Mouse (Mus musculus) left cerebral cortex, adult 9 months (tissue): ENCODE results near the gene Epha2.
A peak's percentile ranks its signal among the peaks of the same experiment; 100 is the strongest.

Experiments used
- DNase-seq, 2 experiments: peaks; one replicate each; pipeline ENCODE4 v3.0.0; 2022; ENCODE audit warnings: low spot score in 2 of 2

Epha2 gene

DNA sequence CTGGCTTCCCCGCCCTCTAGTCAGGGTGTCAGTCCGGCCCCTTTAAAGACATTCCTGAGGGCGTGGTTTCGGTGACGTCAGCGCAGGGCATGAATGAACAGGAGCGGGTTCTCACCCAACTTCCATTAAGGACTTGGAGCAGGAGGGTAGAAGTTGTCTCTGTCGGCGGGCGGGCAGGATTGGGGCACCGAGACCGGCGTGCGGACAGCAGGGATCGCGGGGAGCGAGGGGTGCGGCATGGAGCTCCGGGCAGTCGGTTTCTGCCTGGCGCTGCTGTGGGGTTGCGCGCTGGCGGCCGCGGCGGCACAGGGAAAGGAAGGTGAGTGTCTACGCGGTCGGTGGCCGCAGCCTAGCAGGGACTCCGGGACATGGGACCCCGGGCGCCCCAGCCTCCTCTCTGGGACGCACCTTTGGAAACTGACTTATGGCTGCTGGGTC, at the start of gene Epha2:
Gene Epha2 (plus strand): TSS at position 125 of the 438 bp plus-strand sequence.
- peak; percentile 15 to 70 for DNase-seq

DNA sequence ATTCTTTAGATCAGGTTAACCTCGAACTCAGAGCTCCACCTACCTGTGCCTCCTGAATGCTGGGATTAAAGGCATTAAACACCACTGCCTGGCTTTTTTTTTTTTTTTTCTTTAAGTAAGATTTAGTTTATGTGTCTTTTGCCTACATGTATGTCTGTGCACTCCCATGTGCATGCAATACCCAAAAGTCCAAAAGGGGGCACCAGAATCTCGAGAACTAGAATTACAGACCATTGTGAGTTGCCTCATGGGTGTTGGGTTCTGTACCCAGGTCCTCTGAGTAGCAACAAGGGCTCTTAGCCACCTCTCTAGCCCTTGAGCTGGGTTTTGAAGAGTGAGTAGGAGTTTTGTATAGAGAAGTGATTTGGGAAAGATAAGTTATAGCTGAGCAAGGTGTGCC, 48.4 kb upstream of the Epha2 start:
- no peak for DNase-seq

DNA sequence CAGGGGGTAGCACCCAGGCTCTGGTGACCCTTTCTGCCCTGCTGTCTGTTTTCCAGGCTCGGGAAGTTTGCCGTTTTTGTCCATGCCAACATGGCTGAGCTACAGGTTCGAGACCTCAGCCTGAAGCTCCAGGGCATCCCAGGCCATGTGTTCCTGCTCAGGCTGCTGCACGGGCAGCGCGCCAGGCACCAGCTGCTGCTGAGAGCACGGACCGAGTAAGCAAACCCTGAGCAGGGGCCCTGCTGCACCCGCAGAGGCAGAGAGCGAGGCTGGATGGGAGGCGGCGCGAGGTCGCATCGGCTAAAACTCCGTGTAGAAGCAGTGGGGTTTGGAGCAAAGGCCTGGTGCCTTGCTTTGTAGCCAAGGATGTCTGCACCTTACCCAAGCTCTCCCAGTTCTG, 46.8 kb upstream of the Epha2 start:
- no peak for DNase-seq

DNA sequence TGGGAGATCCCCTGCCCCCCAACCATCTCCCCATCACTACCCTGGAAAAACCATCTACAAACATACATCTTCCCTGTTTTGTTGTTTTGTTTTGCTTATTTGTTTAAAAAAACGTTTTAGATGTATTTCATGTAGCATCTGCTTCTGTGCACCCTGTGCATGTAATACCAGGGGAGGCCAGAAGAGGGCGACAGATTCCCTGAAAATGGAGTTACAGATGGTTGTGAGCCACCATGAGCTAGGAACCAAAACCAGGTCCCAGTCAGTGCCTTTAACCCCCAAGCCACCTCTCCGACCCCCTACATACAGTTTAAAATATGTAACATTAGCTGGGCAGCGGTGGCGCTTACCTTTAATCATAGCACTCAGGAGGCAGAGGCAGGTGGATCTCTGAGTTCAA, 43.6 kb upstream of the Epha2 start:
- DNase-seq = no peak

DNA sequence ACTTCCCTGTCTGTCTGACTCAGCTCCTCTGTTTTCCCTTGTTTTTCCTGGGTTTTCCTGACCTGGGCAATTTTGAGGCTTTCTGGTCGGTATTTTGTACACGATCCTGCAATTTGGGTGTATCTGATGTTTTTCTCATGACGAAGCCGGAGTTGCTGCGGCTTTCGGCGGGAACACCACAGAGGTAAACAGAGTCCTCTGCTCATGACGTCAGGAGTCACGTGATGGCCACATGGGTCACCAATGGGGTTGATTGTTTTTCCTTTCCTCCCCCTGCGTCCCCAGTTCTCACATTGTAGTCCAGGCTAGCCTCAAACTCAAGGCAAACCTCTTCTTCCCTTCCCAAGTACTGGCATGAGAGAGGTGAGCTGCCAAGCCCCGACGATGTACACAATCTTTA, 41.6 kb upstream of the Epha2 start:
- no peak for DNase-seq

DNA sequence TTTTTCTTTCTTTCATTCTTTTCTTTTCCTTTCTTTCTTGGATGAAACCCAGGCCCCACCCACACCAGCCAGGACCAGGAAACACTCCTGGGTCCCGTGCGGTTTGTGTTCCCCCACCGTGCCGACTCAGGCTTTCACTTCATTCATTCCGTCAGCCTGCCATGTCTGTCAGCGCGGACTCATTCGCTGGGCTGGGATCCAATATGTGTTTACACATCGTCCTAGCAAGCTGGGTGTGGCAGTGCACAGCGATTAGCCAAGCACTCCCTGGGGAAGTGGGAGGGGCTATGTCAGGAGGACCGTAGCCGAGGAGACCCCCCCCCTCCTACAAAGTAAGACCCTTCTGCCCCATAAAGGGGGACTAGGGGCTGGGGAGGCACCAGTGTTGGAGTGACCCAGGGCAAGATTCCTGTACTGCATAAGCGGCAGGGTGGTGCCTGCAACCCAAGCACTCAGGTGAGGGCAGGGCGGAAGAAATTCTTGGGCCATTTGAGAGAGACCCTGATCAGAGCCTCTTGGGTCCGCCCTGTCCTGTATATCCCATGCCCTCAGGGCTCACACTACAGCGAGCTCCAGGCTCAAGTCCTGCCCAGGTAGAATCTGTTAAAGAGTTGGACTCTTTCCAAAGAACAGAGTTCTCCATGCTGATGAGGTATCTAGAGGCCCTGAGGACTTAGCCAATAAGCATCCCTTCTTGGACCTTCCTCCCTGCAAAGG, 40.9 kb upstream of the Epha2 start:
- DNase-seq = no peak

DNA sequence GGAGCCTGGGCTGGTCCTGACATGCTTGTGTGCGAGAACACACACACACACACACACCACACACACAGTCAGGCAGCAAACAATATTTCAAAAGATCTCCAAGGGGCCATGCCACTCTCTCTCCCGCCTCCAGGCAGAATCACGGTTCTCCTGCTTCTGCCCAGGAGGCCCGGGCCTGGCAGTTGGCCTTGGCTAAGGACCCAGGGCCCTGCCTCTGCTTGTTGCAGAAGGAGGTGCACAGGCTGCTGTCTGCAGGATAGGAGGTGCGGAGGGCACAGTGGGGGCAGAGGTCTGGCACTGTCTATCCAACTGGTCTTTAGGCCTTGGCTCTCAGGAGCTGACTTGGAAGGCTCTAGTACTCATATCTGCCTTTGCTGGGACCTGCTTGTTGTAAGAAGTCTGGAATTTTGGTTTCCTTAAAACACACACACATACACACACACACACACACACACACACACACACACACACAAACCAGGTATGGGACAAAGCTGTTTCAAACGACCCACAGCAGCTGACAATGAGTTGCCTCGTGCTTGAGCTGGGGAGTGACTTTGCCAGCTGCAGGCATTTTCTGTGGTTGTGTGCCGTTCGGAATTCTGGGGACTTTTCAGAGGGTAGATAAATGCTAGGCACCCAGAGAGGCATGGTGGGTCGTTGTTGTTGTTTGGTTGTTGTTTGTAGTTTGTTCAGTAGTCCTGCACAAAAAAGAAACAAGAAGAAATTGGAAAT, 38.0 kb upstream of the Epha2 start:
- no peak for DNase-seq

DNA sequence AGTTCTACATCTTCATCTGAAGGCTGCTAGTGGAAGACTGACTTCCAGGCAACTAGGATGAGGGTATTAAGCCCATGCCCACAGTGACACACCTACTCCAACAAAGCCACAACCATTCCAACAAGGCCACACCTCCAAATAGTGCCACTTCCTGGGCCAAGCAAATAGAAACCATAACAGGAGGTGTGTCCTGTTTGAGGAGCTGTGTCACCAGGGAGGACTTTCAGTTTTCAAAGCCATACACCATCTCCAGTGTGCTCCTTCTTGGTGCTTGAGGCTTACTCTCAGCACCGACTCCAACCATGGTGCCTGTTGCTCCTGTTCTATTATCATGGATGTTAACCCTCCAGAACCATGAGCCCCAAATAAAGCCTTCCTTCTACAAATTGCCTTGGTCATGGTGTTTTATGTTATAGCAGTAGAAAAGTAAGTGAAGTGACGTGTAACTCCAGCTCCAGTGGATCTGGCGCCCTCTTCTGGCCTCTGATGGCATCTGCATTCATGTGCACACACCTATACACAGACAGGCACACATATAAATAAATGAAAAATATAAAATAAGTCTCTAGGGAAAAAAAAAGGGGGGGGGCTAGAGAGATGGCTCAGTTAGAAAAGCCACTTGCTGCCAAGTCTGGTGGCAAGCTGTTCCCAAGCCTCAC, 34.9 kb upstream of the Epha2 start:
- no peak for DNase-seq

DNA sequence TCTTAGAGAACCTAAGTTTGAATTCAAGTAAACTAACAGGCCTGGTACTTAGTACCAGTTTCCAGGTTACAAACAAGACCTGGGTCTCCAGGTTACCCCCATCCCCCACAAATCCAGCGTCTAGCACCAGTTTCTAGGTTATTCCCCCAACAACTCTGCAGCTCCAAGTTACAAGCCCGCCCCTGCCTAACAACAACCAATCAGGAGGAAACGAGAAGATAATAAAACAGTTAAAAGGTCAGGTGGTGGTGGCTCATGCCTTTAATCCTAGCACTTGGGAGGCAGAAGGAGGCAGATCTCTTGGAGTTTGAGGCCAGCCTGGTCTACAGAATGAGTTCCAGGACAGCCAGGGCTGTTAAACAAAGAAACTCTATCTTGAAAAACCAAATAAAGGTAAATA, 33.8 kb upstream of the Epha2 start:
- DNase-seq = no peak

DNA sequence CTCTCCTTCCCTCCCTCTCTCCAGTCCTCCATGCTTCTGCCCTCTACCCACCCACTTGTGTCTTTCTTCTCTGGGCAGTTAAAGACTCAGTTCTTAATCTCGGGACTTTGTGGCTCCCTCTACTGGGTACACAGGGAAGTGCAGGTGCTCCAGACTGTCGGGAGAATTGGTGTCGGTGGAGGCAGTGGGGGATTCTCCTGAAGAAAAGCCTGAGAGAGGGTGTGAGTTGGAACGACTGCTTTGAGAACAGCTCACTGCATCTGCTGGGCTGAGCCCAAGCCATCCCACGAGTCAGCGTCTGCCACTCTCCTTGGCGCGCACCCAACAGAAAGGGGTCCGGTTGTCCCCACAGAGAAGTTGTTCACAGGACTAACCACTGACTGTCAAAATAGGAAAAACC, 33.2 kb upstream of the Epha2 start:
- peak; percentile 30 to 61 for DNase-seq

DNA sequence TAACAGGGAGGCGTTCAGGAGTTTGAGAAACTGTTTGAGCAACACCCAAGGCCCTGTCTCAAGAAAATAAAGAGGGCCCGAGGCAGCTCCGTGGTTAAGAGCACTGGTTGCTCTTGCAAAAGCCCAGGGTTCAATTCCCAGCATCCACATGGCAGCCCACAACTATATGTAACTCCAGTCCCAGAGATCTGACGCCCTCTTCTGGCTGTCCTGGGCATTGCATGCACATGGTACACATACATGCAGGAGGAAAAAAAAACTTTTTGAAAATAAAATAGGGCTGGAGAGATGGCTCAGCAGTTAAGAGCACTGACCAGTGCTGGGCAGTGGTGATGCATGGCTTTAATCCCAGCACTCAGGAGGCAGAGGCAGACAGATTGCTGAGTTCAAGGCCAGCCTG, 32.7 kb upstream of the Epha2 start:
- DNase-seq = no peak

DNA sequence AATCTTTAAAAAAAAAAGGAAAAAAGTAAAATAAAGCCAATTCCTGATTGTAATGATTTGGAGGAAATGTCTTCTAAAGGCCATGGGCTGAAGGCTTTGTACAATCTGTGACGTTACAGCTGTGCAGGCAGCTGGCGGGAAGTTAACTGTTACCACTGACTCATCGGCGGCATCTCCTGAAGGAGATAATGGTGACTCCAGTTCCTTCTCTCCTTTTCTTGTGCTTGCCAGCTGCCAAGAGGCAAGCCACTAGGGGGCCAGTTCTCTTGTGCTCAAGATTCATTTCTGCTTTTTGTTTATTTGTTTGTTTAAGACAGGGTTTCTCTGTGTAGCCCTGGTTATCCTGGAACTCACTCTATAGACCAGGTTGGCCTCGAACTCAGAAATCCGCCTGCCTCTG, 32.0 kb upstream of the Epha2 start:
- no peak for DNase-seq

DNA sequence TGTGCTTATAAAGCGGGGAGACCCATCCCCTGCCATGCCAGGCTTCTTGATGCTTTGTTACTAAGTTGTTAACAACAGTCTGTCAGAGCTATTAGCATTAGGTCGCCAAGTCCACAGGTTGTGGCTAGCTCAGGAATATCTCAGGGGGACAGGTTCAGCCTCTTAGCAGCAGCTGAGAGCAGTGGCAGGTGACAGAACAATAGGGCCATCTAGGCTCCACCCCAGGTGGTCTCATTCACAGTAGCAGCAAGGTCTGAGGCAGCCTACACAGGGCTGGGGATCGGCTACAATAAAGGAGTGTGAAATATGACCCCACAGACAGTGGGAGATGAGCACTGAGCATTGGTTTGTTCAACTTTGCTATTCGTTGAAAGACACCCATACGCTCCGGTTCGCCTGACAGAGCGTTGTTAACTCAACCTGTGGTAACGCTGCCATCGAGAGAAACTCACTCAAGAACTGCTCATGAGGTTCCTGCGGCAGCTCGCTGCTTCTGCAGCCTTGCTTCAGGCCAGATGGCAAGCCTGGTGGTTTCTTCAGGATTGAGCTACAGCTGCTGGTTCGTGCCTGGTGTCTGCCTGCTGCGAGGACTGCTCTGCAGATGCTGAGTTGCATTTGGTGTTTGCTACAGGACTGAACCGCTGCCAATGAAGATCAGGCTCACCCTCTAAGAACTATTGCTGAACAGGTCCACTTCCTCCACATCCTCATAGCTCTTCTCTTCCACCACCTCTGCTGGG, 30.7 kb upstream of the Epha2 start:
- DNase-seq = no peak

DNA sequence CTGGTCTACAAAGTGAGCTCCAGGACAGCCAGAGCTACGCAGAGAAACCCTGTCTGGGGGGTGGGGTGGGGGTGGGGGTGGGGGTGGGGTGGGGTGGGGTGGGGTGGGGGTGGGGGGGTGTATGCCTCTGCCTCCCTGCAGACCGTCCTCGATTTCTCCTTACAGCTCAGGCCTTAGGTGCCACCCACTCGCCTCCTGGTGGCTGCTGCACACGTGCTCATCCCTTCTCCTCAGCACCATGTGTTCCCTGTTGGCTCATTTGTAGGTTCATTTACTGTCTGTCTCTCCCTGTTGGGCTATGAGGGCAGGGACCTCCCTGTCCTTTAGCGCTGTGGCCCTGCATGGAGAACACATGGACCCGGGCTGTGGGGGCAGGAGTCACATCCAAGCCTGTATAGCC, 29.8 kb upstream of the Epha2 start:
- DNase-seq = no peak

DNA sequence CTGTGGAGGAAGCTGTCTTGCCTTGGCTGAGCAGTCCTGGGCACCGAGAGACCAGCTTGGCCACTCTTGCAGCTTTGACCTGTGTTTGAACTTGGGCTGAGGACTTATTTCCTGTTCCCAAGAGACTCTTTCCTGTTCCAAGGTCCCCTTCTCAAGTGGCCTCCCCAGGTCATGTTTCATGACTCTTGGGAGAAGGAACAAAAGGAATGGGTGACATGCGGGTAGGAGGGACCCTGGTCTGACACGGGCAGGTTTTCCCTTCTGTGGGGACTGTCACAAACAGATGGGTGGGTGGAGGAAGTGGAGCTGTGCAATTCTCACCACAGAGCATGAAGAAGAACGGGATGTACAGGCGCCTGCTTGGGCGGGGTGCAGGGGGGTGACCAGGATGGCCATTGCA, 29.3 kb upstream of the Epha2 start:
- no peak for DNase-seq

DNA sequence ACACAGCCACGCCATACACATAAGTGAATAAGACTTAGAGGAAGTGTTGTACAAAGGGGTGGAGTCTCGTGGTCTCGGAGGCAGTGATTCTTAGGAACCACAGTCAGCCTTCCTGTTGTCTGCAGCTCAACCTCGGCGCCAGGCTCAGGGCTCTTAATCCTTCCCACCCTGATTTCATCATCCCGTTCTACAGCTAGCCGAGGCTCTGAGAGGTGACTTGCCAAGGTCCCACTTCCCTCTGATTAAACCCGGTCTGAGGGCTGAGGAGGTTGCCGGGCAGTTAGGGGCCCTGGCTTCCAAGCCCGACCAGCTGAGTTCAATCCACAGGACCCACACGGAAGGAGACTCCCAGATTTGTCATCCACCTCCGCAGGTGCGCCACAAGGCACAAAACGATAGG, 28.2 kb upstream of the Epha2 start:
- DNase-seq = no peak

DNA sequence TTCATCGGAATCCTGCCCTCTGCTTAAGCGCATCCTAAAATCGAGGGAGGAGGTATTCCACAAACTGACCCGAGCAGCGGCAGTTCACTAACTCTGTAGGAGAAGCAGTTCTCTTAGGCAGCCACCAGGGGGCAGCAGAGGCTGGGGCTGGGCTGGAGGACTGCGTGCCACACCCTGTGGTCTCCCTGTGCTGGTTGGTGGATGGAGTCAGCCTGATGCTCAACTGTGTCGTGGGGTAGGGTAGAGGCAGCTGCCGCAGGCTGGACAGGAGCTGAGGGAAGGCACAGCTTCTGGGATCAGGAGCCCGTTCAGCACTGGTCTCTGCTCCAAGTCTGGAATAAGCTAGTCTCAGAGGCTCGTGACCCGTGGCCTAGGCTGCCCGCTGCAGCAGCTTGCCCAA, 27.7 kb upstream of the Epha2 start:
- peak in 1 of 2 experiments; percentile 67 for DNase-seq

DNA sequence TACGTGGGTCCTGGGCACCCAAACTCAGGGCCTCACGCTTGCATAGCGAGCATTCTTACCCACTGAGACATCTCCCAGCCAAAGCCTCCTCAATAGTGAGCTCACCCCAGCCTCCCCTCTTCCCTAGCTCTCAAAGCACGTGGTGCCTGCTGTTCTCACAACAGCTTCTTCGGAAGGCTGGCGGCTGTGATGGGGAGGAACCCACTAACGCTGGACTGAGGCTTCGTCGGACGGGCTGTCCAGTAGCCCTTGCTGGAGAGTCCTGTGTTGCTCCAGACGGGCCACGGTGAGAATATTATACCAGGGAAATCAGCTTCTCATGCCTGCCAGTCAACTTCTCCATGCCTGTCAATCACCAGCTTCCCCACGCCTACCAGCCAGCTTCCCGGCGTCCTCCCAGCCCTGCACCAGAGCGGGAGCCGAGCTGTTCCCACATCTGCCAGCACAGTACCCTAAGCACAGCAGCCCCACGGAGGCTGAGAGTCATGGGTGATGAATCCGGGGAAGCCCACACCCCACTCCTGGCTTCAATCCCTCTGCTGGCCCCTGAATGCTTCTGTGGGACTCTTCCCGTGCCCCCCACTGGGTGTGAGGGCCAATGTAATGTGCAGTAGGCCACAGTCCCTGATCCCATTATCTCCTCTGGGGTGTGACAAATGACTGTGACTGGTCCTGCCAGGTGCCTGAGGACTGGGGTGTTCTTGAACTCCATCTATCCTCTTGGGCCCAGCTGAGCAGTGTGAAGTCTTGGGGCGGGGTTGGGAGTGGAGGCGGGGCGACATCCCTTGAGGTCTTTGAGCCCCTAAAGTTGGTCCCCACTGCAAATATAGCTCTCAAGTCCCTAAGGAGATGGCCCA, 26.3 kb upstream of the Epha2 start:
- DNase-seq = no peak

DNA sequence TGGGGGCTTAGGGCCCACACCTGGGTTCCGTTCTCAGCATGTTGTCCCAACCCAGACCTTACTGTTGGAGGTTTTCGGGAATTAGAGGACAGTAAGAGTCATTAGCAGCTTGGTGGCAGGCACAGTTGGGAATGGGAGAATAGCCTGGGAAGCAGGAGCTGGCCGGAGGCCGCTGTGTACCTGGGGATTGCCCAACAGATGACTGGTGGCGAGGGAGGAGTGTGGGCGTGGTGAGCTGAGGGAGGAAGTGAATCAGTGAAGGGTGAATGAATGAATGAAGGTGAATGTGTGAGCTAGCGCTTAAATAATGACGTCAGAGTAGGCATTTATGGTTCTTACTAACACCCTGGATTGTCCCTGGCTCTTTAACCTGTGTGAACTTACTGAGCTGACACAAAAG, 23.9 kb upstream of the Epha2 start:
- DNase-seq = no peak

DNA sequence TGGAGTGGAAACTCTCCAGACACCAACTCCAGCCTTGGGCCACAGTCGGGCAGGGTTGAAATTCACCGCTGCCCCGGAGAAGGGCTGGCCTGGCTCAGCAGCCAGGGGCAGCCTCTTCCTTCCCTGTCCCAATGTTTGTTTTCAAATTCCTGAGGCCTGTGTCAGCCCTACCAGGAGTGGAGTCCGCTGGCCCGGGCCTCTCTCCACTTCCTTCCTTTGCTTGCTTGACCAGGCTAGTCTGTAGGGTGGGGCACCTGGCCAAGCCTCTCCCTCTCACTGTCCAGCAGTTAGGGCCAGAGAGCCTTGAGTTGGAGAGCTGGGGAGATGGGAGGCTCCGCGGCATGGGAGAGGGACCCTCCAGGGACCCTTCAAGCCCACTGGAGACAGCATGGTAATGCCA, 22.9 kb upstream of the Epha2 start:
- DNase-seq = no peak

DNA sequence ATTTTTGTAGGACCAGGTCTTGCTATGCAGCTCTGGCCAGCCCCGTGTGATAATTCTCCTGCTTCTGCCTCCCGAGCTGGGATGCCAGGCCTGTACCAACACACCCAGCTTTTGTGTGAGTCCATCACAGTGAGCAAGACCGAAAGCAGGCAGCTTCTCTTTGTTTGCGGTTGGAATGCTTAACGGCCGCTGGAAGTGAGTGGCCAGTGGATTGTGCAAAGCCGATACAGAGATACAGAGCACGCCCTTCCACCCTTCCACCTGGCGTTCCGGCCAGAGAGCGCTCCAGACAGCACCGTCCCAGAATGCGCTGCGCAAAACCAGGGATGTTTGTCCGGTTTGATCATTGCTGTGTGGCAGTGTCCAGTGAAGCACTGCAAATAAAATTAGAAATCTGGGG, 21.7 kb upstream of the Epha2 start:
- no peak for DNase-seq
